Mouse (Mus musculus): Measurements from ENCODE around the gene Iqce.

The Iqce gene

DNA sequence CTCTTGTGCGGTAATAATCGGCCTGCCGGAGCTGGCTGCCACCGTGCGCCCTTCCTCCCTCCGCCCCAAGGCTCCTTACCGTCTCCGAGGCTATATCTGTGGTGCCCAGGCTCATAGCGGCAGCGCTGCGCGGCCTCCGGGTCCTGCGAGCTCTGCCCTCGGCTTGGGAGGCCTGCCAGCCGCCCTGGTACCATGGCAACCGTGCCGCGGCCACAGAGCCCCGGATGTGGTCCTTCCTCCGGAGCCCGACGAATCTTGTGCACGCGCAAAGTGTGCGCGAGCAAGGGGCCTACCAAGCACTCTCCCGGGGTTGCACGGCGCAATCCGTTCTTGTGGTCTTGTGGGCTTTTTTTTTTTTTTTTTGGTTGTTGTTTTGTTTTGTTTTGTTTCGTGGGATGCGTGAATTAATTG, at the start of gene Iqce:
Iqce (minus strand) TSS at position 276 of the 411 bp plus-strand sequence.
- peak; percentile 96 for DNase-seq

GRCm38 (mm10) chr5:140750925-140751324, 48.7 kb upstream of the Iqce start:
- no peak for DNase-seq

DNA sequence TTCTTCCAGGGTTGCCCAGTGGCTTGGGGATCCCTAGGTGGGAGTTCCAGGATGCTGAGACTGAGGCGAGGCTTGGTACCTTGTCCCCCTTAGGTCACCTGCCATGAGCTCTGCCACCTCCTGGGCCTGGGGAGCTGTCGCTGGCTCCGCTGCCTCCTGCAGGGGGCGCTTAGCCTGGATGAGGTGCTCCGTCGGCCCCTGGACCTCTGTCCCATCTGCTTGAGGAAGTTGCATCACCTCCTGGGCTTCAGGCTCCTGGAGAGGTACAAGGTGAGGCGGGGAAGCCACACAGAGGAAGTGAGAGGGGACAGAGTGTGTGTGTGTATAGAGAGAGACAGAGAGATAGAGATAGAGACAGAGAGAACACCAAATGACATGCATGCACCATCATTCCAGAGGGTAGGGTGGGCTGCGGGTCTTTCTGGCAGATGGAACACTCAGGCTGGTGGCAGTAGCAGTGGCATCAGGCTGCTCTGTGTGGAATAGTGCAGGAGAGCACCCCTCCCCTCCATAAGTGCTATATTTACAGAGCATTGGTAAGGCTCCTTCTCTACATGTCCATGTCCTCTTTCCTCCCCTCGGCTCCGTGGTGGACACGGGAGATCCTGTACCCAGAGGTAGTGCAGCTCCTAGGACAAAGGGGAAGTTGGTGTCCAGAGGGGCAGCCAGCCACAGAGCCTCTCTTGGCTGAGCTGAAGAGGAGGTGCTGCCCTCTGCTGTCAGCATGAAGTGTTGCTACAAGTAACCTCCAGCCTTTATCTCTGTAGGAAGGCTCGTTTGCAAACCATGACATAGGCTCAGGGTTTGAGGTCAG, 47.1 kb upstream of the Iqce start:
- DNase-seq, result peak; percentile 84

DNA sequence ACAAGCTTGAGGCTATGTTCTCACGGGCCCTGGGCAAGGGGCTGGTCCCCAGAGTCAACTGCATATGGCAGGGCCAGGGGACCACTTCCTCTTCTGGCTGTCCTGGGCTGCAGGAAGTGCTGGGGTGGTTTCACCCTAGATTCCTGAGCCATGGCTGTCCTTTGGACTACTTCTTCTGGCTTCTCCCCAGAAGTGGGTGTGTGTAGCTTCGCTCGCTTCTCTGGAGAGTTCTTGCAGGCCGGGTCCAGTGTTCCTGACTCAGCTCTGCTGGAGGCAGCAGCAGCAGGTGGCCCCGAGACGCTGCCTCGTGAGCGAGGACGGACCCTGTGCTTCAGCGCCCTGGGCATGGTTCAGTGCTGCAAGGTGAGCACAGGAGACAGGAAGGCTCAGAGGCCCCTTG, 46.2 kb upstream of the Iqce start:
- peak; percentile 81 for DNase-seq

DNA sequence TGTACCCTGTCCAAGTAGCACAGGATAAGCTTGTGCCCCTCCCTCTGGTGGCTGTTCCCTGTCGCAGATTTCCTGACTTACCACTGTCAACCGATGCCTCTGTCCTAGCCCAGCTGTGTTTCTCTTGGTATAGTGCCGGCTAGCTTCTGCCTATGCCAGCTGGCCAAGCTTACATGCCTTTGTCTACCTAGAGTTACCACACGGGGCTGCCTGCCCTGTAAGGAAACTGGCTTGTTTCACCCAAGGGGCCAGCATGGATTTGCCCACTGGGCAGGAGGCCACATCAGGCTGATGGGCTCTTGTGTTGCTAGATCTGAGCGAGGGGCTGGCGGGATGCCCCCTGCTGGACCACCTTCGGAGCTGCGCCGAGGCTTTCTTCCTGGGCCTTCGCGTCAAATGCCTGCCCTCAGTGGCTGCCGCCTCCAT, 41.5 kb upstream of the Iqce start:
- DNase-seq, result no peak

GRCm38 (mm10) chr5:140741877-140742276, 39.7 kb upstream of the Iqce start:
- no peak for DNase-seq

DNA sequence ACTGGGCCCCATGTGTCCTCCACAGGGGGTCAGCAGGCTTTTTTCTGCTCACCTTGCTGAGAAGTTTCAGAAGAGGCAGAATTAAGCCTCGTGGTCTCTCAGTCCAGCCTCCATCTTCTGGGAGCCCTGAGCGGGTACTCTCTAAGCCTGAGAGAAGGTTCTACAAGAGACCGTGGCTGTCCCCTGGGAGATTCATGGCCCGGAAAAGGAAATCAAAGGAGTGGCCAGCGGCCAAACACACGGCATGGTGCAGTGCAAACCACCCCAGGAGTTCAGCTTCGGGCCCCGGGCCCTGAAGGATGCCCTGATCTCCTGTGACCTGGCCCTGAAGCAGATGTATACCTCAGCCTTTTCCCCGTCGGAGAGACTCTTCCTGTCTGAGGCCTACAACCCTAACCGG, 38.9 kb upstream of the Iqce start:
- peak; percentile 62 for DNase-seq

GRCm38 (mm10) chr5:140739813-140740212, 37.6 kb upstream of the Iqce start:
- no peak for DNase-seq

- DNase-seq, result no peak
Measured at GRCm38 (mm10) chr5:140736166-140736565, 34.0 kb upstream of the Iqce start.

- DNase-seq, result peak; percentile 33
Measured at GRCm38 (mm10) chr5:140735297-140735696, 33.1 kb upstream of the Iqce start.

GRCm38 (mm10) chr5:140733336-140733735, 31.2 kb upstream of the Iqce start:
- no peak for DNase-seq

DNA sequence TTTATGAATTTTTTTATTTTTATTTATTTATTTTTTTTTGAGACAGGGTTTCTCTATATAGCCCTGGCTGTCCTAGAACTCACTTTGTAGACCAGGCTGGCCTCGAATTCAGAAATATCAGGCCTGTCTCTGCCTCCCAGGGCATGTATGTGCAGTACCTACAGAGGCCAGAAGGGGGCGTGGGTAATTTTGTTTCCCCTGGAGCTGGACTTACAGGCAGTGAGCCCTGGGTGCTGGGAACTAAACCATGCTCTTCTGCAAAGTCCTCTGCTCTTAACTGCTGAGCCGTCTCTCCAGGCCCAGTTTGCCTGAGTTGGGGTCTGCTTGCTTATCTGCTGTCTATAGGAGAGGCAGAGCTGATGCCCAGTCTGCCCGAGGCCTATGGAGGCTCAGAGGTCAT, 30.0 kb upstream of the Iqce start:
- no peak for DNase-seq

- DNase-seq, result no peak
Measured at GRCm38 (mm10) chr5:140731040-140731797, 29.0 kb upstream of the Iqce start.

- DNase-seq, result no peak
Measured at GRCm38 (mm10) chr5:140726946-140727740, 25.0 kb upstream of the Iqce start.

DNA sequence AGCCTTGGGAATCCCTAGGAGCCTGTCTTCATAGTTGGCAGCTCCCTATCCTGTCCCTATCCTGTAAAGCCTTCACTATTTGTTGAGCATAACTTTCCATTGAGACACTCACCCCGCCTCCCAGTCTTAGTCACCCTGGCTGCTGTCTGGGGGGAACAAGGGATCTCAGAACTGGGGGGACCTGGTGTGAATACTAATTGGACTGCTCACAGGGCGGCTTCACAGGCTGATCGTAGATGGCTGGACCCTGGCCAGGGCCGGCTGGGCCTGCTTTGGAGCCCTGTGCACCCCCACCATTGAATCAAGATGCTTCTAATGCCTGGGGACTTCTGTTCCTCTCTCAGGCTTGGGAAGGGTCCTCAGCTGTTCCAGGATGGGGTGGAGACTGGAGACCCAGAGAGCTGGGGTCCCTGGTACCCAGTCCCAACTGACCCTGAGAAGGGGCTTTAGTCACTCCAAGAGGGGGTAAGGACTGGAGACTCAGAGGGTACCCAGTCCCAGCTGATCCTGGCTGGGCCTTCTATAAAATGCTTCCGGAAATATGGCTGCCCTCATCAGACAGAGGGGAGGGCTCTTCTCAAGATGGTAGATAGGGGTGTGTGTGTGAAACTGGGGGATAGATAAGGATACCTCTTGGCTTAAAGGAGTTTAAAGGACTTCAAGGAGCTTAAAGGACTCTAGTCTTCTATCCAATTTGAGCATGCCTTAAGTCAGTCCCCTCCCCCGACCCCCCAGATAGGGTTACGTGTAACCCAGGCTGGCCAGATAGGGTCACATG, 24.1 kb upstream of the Iqce start:
- DNase-seq, result no peak

DNA sequence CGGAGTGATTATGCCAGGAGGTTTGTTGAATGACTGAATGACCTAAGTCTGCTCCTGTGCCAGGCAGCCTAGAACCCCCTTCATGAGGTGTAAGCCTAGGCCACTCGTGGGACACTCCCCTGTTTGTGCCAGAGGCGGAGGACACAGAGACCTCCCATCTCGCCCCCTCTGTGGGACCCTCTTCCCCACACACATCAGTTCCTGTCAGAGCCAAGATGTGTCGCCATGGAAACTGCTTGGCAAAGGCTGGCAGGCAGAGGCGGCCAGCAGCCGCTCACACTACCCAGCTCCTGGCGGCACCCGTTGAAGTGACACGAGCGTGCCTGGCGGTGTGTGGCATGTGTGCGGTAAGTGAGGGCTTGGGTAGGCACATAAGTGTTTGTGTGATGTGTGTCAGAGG, 21.6 kb upstream of the Iqce start, which contains the start of gene Amz1:
Amz1 (plus strand) TSS at position 306 of the 400 bp plus-strand sequence.
- no peak for DNase-seq

GRCm38 (mm10) chr5:140722121-140722520, 19.9 kb upstream of the Iqce start:
- DNase-seq, result no peak

GRCm38 (mm10) chr5:140720773-140721172, 18.6 kb upstream of the Iqce start:
- DNase-seq, result no peak

DNA sequence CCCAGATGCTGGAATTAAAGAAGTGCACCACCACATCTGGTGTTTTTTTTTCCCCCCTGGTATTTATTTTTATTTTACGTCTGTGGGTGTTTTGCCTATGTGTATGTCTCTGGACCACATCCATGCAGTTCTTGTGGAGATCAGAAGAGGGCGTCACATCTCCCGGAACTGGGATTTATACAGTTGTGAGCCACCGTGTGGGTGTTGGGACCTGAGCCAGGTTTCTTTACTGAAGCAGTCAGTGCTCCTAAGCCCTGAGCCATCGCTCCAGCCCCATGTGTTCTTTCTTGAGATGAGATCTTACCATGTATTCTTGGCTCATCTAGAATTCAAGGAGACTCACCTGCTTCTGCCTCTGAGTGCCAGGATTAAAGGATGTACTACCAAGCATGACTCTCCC, 8.9 kb upstream of the Iqce start:
- DNase-seq, result no peak

- no peak for DNase-seq
Measured at GRCm38 (mm10) chr5:140710315-140710714, 8.1 kb upstream of the Iqce start.

GRCm38 (mm10) chr5:140705501-140706171, 3.5 kb upstream of the Iqce start:
- peak; percentile 23 for DNase-seq
